Mouse (Mus musculus): Measurements from ENCODE around the gene Vps45. TPM values are rescaled to one million over a fixed set of nuclear protein-coding genes. Genes with fewer than 3 reads are reported as not detected.

Vps45 gene
- polyA plus RNA-seq, 2 experiments = 6.6 to 9.0 TPM

DNA sequence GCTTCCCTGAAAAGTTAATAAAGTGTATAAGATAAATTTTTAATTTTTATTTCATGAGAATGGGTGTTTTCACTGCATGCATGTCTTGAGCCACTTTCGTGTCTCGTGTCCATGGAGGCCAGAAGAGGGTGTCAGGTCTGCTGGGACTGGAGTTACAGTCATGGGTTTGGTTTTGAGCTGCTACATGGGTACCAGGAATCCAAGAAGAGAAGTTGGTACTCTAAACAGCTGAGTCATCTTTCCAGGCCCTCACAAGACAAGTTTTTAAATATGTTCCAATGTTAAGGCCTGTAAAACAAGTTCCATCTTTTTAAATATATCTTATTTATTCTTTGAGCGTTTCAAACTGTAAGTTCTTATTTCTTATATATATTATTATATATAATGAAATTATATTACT lies 6.0 kb upstream of the Vps45 start:
- WGBS (ENCODE audit: insufficient replicate concordance) = 62% methylated on average over 3 of the region's 3 CpGs
- no peaks in the 10 kb centered on the region for H3K9me3 ChIP-seq (ENCODE audit: control insufficient read depth, low read length)
- no peak for DNase-seq (ENCODE audit: low read depth in 3 of 3, low spot score in 3 of 3)
- no peak overlapping the region for H3K27ac ChIP-seq
- no peak overlapping the region for H3K4me2 ChIP-seq (ENCODE audit: low read depth)
- no peaks in the 10 kb centered on the region for H3K36me3 ChIP-seq (replicated peaks; ENCODE audit: control insufficient read depth, insufficient read depth, low read depth)
- no peak overlapping the region for H3K4me3 ChIP-seq (ENCODE audit: insufficient read depth in 1 of 2, low read depth in 2 of 2, low read length in 2 of 2)
- TF ChIP-seq CTCF (IDR thresholded peaks at IDR 0.05; ENCODE audit: low read depth) = no peak
- TF ChIP-seq EP300 (IDR thresholded peaks at IDR 0.05; ENCODE audit: low read depth) = no peak
- no peaks in the 10 kb centered on the region for H3K27me3 ChIP-seq (ENCODE audit: control insufficient read depth, insufficient read depth, low read length)
- H3K9ac ChIP-seq (replicated peaks) = no peak overlapping the region
- peaks cover 0 to 2% of the 10 kb centered on the region in 2 experiments; a peak in 1 of 4 replicates for H3K4me1 ChIP-seq (replicated peaks; ENCODE audit: control insufficient read depth in 2 of 2, insufficient read depth in 2 of 2, low read length in 1 of 2)
- ATAC-seq (ENCODE audit: insufficient read depth) = no peak

DNA sequence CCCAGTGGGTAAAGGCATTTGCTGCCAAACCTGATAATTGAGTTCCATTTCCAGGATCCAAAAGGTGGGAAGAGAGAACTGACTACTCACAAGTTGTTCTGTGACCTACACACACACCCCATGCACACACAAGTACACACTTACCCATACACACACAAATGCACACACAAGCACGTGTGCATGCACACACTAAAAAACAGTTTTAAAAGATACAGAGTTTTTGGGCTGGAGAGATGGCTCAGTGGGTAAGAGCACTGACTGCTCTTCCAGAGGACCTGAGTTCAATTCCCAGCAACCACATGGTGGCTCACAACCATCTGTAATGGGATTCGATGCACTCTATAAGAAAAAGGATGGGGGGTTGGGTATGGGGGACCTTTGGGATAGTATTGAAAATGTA lies 5.0 kb upstream of the Vps45 start:
- no peak overlapping the region for H3K4me2 ChIP-seq (ENCODE audit: low read depth)
- H3K9ac ChIP-seq (replicated peaks) = no peak overlapping the region
- ATAC-seq (ENCODE audit: insufficient read depth) (no peak), DNase-seq (ENCODE audit: low read depth in 3 of 3, low spot score in 3 of 3) (no peak)
- no peak overlapping the region for H3K4me3 ChIP-seq (ENCODE audit: insufficient read depth in 1 of 2, low read depth in 2 of 2, low read length in 2 of 2)
- TF ChIP-seq CTCF (IDR thresholded peaks at IDR 0.05; ENCODE audit: low read depth) = no peak
- TF ChIP-seq EP300 (IDR thresholded peaks at IDR 0.05; ENCODE audit: low read depth) = no peak
- H3K36me3 ChIP-seq (replicated peaks; ENCODE audit: control insufficient read depth, insufficient read depth, low read depth) = no peaks in the 10 kb centered on the region
- H3K9me3 ChIP-seq (ENCODE audit: control insufficient read depth, low read length) = no peaks in the 10 kb centered on the region
- 68% methylated on average over 2 of the region's 2 CpGs for WGBS (ENCODE audit: insufficient replicate concordance)
- H3K27me3 ChIP-seq (ENCODE audit: control insufficient read depth, insufficient read depth, low read length) = no peaks in the 10 kb centered on the region
- H3K4me1 ChIP-seq (replicated peaks; ENCODE audit: control insufficient read depth in 2 of 2, insufficient read depth in 2 of 2, low read length in 1 of 2) = peaks cover 0 to 3% of the 10 kb centered on the region in 2 experiments; a peak in 2 of 4 replicates
- no peak overlapping the region for H3K27ac ChIP-seq

DNA sequence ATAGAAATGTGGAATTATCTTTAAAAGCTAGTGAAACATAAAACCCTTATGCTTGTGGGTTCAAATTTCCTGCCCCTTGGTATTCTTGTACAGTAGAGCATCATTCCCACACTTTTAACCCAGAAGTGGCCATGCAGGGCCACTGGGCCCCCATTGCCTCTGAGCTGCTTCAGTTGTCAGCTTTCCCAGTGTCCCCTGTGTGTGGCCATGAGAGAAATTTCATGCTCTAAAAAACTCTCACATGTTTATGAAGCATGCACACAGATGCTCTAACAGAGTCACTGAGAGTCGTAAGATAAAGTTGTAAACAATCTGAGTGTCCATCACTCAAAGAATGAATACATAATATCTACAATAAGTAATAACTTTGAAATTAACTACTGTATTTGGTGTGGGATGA lies 1.9 kb upstream of the Vps45 start:
- TF ChIP-seq CTCF (IDR thresholded peaks at IDR 0.05; ENCODE audit: low read depth) (no peak), EP300 (IDR thresholded peaks at IDR 0.05; ENCODE audit: low read depth) (no peak)

DNA sequence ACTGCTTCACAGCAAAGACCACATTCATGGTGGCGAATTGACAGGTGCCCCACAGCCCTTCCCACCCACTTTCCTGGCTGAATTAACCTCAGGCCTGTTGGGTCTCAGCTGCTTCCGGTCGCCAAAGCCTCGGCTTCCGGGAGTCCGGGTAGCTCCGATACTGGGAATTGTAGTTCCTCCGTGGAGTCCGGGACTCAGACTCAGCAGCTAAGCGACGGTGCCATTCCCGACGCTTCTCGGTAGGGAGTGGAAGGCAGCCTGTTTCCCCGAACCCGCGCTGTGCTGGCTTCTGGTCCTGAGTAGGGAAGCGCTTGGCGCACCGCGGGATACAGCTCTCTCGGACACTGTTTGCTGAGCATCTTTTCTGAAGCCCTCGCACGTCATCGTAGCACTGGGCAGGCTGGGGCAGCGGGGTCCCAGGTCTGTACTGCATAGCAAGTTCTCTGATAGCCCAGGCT lies 490 bp downstream of the Vps45 start:
- under 1% methylated on average over 26 of the region's 26 CpGs for whole genome bisulfite sequencing (ENCODE audit: insufficient replicate concordance)
- no peaks in the 10 kb centered on the region for H3K27me3 ChIP-seq (ENCODE audit: control insufficient read depth, insufficient read depth, low read length)

More for the DNA sequence above, 1.9 kb upstream of the Vps45 start:
- no peak for ATAC-seq (ENCODE audit: insufficient read depth)
- Histone ChIP-seq H3K36me3 (replicated peaks; ENCODE audit: control insufficient read depth, insufficient read depth, low read depth) (no peaks in the 10 kb centered on the region), H3K9ac (replicated peaks) (no peak overlapping the region), H3K4me2 (ENCODE audit: low read depth) (no peak overlapping the region), H3K27me3 (ENCODE audit: control insufficient read depth, insufficient read depth, low read length) (no peaks in the 10 kb centered on the region), H3K27ac (no peak overlapping the region), H3K4me3 (ENCODE audit: insufficient read depth in 1 of 2, low read depth in 2 of 2, low read length in 2 of 2) (no peak overlapping the region), H3K4me1 (replicated peaks; ENCODE audit: control insufficient read depth in 2 of 2, insufficient read depth in 2 of 2, low read length in 1 of 2) (peaks cover 0 to 3% of the 10 kb centered on the region in 2 experiments; a peak in 2 of 4 replicates), H3K9me3 (ENCODE audit: control insufficient read depth, low read length) (no peaks in the 10 kb centered on the region)
- WGBS (ENCODE audit: insufficient replicate concordance) = 76% methylated on average over 1 of the region's 1 CpGs
- no peak for DNase-seq (ENCODE audit: low read depth in 3 of 3, low spot score in 3 of 3)

DNA sequence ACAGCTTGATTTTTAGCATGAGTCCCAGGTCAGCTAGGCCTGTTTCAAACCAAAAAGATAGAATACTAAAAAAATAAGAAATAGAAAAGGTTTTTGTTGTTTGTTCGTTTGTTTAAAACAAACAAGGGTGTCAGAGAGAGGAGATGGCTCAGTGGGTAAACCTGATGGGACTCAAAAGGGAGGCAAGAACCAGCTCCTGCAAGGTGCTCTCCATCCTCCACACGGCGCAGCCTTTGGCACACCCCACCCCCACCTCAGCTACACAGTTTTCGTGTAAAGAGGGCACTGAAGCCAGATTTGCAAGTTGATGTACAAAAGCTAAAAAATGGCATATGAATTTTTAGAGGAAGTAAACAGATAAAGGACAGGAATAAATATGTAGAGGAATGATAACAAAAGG lies 2.2 kb downstream of the Vps45 start:
- peaks cover 0 to 3% of the 10 kb centered on the region in 2 experiments; a peak in 2 of 4 replicates for H3K4me1 ChIP-seq (replicated peaks; ENCODE audit: control insufficient read depth in 2 of 2, insufficient read depth in 2 of 2, low read length in 1 of 2)
- no peak for DNase-seq (ENCODE audit: low read depth in 3 of 3, low spot score in 3 of 3)
- no peak overlapping the region; the same call in 1 of the 2 replicates for H3K4me2 ChIP-seq (ENCODE audit: low read depth)
- no peak for ATAC-seq (ENCODE audit: insufficient read depth)
- 70% methylated on average over 4 of the region's 4 CpGs for WGBS (ENCODE audit: insufficient replicate concordance)
- no peaks in the 10 kb centered on the region for H3K9me3 ChIP-seq (ENCODE audit: control insufficient read depth, low read length)
- H3K4me3 ChIP-seq (ENCODE audit: insufficient read depth in 1 of 2, low read depth in 2 of 2, low read length in 2 of 2) = no peak overlapping the region
- no peaks in the 10 kb centered on the region for H3K36me3 ChIP-seq (replicated peaks; ENCODE audit: control insufficient read depth, insufficient read depth, low read depth)
- H3K27me3 ChIP-seq (ENCODE audit: control insufficient read depth, insufficient read depth, low read length) = no peaks in the 10 kb centered on the region
- TF ChIP-seq CTCF (IDR thresholded peaks at IDR 0.05; ENCODE audit: low read depth) (no peak), EP300 (IDR thresholded peaks at IDR 0.05; ENCODE audit: low read depth) (no peak)
- no peak overlapping the region for H3K27ac ChIP-seq
- H3K9ac ChIP-seq (replicated peaks) = no peak overlapping the region

More for the DNA sequence above, 490 bp downstream of the Vps45 start:
- ATAC-seq (ENCODE audit: insufficient read depth) (peak; percentile 90), DNase-seq (ENCODE audit: low read depth in 3 of 3, low spot score in 3 of 3) (peak; percentile 79 to 82 (median 80))
- TF ChIP-seq CTCF (IDR thresholded peaks at IDR 0.05; ENCODE audit: low read depth) = no peak
- no peak for TF ChIP-seq EP300 (IDR thresholded peaks at IDR 0.05; ENCODE audit: low read depth)
- Histone ChIP-seq H3K9ac (replicated peaks) (peak overlapping the region; percentile 96), H3K4me2 (ENCODE audit: low read depth) (peak overlapping the region; percentile 95), H3K4me3 (ENCODE audit: insufficient read depth in 1 of 2, low read depth in 2 of 2, low read length in 2 of 2) (peak overlapping the region; percentile 81 to 88), H3K9me3 (ENCODE audit: control insufficient read depth, low read length) (no peaks in the 10 kb centered on the region), H3K36me3 (replicated peaks; ENCODE audit: control insufficient read depth, insufficient read depth, low read depth) (no peaks in the 10 kb centered on the region), H3K4me1 (replicated peaks; ENCODE audit: control insufficient read depth in 2 of 2, insufficient read depth in 2 of 2, low read length in 1 of 2) (peaks cover 0 to 3% of the 10 kb centered on the region in 2 experiments; a peak in 2 of 4 replicates), H3K27ac (peak overlapping the region; percentile 87)

All from liver, embryonic 14.5 days (tissue).